Mouse (Mus musculus): ENCODE results near the gene Stac2.

Stac2 gene

GRCm38 (mm10) chr11:98021565-98022252 is 31.6 kb downstream of the Stac2 start:
- peak; percentile 76 for DNase-seq (ENCODE audit: low read depth, low spot score)

DNA sequence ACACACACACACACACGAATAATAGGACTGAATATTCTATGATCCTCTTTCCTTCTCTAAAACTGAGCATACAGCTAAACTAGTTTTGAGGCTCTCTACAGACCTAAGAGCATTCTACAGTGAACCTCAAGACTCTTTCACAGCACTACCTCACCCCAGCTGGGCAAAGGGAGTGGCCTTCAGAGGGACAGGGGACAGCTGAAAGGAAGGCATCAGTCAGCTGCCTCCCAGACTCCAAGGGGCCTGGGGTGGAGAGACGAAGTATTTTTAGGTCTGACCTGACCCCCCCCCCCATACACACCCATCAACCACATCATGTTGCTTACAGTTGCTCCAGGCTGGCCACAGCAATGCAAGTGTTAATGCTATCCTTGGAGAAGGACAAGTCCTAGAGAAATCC is 32.1 kb downstream of the Stac2 start:
- DNase-seq (ENCODE audit: low read depth, low spot score) = no peak

GRCm38 (mm10) chr11:98020710-98021109 is 32.6 kb downstream of the Stac2 start:
- DNase-seq (ENCODE audit: low read depth, low spot score) = no peak

- no peak for DNase-seq (ENCODE audit: low read depth, low spot score)
These were observed 33.2 kb downstream of the Stac2 start for GRCm38 (mm10) chr11:98019883-98020610.

DNA sequence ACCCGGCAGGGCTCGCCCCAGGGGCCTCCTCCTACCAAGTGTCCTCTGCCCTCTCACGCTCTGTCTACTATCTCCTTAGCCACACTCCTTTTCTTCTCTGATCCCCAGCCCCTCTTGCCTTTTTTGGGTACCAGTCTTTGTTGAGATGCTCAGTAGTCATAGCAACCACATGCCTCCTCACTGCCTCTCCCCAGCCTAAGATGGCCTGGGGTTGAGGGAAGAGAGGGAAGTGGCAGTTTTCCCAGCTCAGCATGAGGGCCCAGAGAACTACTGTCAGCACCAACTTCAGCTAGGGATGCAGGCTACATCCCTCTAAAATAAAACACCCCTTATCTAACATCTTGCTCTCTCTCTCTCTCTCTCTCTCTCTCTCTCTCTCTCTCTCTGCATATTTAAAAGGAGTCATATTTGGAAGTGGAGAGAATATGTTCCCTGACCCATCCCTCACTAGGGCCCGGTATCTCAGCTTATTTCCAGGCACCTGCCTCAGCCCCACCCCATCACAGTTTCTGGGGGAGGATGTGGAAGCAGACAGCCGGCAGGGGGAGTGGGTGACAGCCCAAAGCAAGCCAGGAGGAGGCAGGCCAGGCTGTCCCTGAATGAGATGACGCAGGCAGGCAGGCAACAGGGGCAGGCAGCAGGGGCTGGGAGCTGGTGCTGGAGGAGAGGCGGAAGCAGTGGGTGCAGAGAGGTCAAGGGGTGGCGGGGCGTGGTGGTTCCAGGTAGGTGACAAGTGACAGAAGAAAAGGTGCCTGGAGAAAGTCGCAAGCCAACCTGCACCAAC is 34.2 kb downstream of the Stac2 start:
- DNase-seq (ENCODE audit: low read depth, low spot score) = peak; percentile 79

GRCm38 (mm10) chr11:98018222-98018621 is 35.0 kb downstream of the Stac2 start:
- no peak for DNase-seq (ENCODE audit: low read depth, low spot score)

DNA sequence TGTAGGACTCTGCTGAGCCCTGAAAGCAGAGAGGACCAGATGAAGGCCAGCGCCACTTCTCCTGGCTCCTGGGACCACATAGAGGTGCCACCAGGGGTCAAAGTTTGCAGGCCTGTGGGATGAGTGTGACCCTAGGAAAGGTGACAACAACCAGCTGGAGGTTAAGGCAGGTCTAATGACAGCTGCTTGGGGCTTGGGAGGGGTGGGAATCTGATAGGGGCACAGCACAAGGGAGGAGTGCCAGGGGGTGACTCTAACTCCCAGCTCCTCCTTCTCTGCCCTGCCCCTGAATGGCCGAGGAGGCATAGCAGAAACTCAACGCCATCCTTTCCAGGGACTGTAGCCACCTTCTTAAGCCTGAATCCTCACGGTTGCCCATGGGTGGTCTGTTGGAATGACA is 36.4 kb downstream of the Stac2 start:
- no peak for DNase-seq (ENCODE audit: low read depth, low spot score)

- DNase-seq (ENCODE audit: low read depth, low spot score) = no peak
These were observed 37.1 kb downstream of the Stac2 start for GRCm38 (mm10) chr11:98016177-98016576.

GRCm38 (mm10) chr11:98012831-98013230 is 40.4 kb downstream of the Stac2 start:
- DNase-seq (ENCODE audit: low read depth, low spot score) = peak; percentile 75

DNA sequence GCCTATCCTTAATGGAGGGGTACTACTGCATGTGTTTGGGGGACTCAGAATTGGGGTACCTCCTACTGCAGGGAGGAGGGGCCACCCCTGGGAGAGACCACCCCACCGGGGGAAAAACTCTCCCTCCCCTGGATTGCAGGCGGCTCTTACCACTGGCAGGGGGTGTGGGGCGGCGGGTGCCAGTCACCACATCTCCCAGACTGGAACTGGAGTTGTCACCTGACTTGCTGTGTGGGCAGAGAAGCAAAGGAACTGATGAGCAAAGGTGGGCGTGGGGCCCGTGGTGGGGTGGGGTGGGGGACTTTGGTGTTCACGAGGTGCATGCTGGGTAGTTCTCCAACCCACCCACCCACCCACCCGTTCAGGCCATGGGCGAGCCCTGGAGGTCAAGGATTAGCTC is 41.5 kb downstream of the Stac2 start:
- no peak for DNase-seq (ENCODE audit: low read depth, low spot score)

GRCm38 (mm10) chr11:98008087-98008486 is 45.2 kb downstream of the Stac2 start:
- no peak for DNase-seq (ENCODE audit: low read depth, low spot score)

DNA sequence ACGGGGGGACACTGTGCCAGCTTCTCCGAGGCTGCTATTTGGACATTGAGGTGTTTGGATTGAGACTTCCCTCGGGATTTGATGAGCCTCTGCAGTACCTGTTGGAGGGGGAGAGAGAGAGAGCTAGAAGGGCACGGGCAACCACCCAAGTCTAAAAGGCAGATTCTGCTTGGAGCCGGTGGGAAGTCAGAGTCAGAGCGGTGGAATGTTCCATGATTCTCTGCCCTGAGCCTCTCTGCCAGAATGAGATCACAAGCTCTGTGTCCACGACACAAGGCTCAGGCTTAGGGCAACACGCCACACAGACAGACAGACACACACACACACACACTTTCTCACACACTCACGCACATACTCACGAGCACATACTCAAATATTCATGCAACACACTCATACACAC is 47.6 kb downstream of the Stac2 start:
- DNase-seq (ENCODE audit: low read depth, low spot score) = no peak

DNA sequence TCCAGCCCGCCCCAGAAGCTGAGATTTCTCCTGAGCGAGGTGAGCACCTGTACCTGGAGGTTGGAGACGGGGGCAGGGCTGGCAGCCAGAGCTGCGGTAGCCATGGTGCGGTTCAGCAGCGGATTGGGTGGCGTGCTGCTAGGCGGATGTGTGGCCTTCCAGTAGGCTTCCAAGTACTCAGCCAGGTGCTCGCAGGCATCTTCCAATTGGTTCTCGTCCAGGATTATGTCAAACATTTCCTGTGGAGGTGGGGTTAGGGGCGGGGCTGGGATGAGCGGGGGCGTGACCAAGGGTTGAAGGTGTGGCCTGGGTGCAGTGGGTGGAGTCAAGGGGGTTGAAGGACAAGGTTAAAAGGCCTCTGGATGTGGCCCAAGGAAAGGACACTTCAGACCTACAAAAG is 48.2 kb downstream of the Stac2 start:
- DNase-seq (ENCODE audit: low read depth, low spot score) = peak; percentile 97

GRCm38 (mm10) chr11:98004161-98004560 is 49.1 kb downstream of the Stac2 start:
- DNase-seq (ENCODE audit: low read depth, low spot score) = no peak

- peak; percentile 49 for DNase-seq (ENCODE audit: low read depth, low spot score)
These were observed 50.0 kb downstream of the Stac2 start for GRCm38 (mm10) chr11:98003171-98003671.

DNA sequence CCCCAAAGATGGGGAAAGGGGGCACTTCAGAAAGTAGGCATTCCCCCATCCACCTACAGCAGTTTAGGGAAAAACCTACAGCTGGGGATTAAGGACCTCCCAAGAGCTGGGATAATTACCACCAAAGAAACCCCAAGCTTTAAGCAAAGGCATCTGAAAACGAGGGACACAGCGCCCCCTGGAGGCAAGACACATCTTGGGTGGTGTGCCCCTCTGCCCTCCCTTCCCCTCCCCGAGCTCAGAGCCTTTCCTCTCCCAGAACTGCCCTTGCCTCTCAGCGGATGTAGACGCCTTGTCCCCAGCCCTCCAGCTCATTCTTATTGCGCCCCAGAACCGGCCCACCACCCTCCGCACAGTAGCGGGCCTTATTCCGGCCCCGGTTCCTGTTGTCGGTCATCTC is 50.6 kb downstream of the Stac2 start:
- peak; percentile 90 for DNase-seq (ENCODE audit: low read depth, low spot score)

DNA sequence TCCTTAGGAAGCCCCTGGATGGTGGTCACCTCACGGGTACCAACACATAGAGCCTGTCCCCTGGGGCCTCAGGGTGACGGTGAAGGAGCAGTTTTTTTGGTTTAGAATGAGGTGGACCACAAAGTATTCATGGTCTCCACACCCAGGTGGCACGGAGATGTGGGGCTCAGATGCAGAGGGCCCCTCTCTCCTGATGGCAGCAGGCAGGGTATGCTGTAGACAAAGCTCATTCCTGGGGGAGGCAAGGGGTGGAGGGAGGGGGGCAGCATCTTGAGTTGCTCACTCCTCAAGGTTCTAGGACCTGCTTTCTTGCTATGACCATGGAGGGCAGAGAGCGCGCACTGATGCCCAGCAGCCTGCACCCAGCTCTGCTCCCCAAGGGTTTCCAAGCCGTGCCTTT is 51.3 kb downstream of the Stac2 start:
- no peak for DNase-seq (ENCODE audit: low read depth, low spot score)

DNA sequence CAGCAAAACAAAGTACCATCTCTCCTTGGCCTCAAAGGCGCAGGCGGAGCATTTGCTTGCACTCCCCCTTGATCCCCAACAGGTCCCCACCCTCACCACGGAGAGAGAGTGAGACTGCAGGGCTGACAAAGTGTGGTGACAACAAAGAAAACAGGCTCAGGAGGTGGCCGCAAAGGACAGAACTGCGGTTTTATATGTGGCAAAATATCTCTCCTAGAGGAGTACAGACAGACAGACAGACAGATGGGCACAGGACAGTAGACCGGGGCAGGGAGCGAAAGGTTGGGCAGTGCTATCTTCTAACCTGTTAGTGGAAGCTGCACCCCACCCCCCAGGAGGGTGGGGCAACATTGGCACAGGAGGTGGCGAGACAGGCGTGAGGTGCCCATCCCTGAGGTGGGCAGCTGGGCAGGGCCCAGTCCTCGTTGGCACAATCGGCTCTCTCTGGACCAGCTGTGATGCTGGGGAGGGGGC is 51.9 kb downstream of the Stac2 start:
- no peak for DNase-seq (ENCODE audit: low read depth, low spot score)

- no peak for DNase-seq (ENCODE audit: low read depth, low spot score)
These were observed 52.7 kb downstream of the Stac2 start for GRCm38 (mm10) chr11:98000378-98001140.

DNA sequence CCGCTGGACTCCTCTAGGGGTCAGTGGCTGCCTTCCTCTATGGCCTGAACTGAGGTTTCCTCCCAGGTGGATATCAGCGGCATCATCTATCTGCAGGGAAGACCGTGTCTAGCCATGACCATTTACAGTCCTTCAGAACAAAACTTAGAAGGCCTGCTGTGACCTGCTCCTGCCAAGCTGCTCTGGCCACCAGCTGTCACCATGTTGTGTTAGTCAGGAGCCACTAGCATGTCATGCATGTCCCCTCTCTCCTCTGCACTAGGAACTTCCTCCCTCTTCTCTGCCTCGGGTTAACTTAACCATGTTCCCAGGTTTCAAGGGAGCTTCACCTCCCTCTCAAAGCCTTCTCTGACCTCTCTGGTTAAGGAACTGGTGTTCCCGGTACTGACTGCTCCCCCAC is 53.5 kb downstream of the Stac2 start:
- no peak for DNase-seq (ENCODE audit: low read depth, low spot score)

GRCm38 (mm10) chr11:97998898-97999608 is 54.2 kb downstream of the Stac2 start:
- DNase-seq (ENCODE audit: low read depth, low spot score) = no peak
